Mouse (Mus musculus): ENCODE data around the gene Gcm1. TPM values are rescaled to one million over a fixed set of nuclear protein-coding genes. Genes with fewer than 3 reads are reported as not detected.

The Gcm1 gene
- not detected in 2 replicates for polyA plus RNA-seq (2015; fragmentation: Nextera tagmentation; extraction: Ambion mirVana)

DNA sequence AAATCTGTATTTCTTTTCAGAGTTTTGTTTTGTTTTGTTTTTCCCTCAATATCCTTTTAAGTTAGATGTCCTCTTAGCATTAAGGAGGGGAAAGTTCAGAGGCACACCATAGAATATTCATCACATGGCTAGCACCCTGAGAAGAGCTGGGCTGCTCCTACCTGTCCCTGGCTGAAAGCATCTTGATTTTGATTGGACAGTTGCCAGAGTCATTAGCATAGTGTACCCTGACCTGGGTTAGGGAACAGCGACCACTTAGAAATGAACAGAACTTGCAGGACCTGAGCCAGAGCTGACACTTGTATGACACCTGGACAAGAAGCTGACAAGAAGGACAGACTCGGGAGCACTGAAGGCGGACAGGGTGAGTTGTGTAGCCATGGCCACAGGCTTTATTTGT is at the start of gene Gcm1:
Gene Gcm1, plus strand, starts transcription at position 248 of the 400 bp plus-strand sequence.
- no peak within 1 kb of the TSS for H3K4me3 ChIP-seq (ENCODE audit: low read depth, low read length)
- DNase-seq, result no peak
- H3K4me2 ChIP-seq (ENCODE audit: low read depth, low read length), result no peak within 1 kb of the TSS
- H3K27ac ChIP-seq (ENCODE audit: low read depth), result no peak within 1 kb of the TSS
- no peaks in the 10 kb centered on the region for H3K36me3 ChIP-seq (replicated peaks; ENCODE audit: insufficient read depth, low read length)
- H3K27me3 ChIP-seq (ENCODE audit: insufficient read depth, low read length), result no peaks in the 10 kb centered on the region
- WGBS (ENCODE audit: insufficient replicate concordance), result 60% methylated on average over 3 of the region's 3 CpGs
- H3K9me3 ChIP-seq (ENCODE audit: low read length), result no peaks in the 10 kb centered on the region
- no peaks in the 10 kb centered on the region for H3K4me1 ChIP-seq (ENCODE audit: insufficient read depth)
- no peak for ATAC-seq
- H3K9ac ChIP-seq (replicated peaks), result no peak within 1 kb of the TSS
- TF ChIP-seq CTCF (IDR thresholded peaks at IDR 0.05; ENCODE audit: low read depth), result no peak
- TF ChIP-seq EP300 (IDR thresholded peaks at IDR 0.05; ENCODE audit: low read depth), result no peak

DNA sequence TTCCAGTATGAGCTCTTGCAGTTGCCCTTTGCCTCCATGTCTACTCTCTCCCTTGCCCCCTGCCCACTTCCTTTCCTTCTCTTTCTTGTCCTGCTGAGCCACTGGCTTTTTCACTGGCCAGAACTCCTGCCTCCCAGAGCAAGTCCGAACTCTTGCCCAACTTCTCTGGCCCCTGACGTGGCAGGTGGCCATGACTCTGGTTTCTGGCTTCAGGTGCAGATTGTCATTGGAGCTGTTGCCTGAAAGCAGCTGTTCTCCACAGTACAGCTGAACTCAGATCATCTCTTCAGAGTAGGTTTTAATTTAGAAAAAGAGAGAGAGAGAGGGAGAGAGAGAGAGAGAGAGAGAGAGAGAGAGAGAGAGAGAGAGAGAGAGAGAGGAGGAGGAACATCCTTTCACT is 48.4 kb upstream of the Gcm1 start:
- no peak overlapping the region for H3K9ac ChIP-seq (replicated peaks)
- ATAC-seq (no peak), DNase-seq (peak; percentile 23)
- H3K36me3 ChIP-seq (replicated peaks; ENCODE audit: insufficient read depth, low read length), result no peaks in the 10 kb centered on the region
- WGBS (ENCODE audit: insufficient replicate concordance), result 59% methylated on average over 2 of the region's 2 CpGs
- H3K27me3 ChIP-seq (ENCODE audit: insufficient read depth, low read length), result 0 out of 2 replicates have a peak, but pooled peaks cover 3% of the 10 kb centered on the region
- H3K9me3 ChIP-seq (ENCODE audit: low read length), result no peaks in the 10 kb centered on the region
- no peaks in the 10 kb centered on the region; the same call in 1 of the 2 replicates for H3K4me1 ChIP-seq (ENCODE audit: insufficient read depth)
- TF ChIP-seq EP300 (IDR thresholded peaks at IDR 0.05; ENCODE audit: low read depth), result no peak
- TF ChIP-seq CTCF (IDR thresholded peaks at IDR 0.05; ENCODE audit: low read depth), result no peak
- H3K27ac ChIP-seq (ENCODE audit: low read depth), result no peak overlapping the region
- H3K4me2 ChIP-seq (ENCODE audit: low read depth, low read length), result no peak overlapping the region
- H3K4me3 ChIP-seq (ENCODE audit: low read depth, low read length), result no peak overlapping the region

DNA sequence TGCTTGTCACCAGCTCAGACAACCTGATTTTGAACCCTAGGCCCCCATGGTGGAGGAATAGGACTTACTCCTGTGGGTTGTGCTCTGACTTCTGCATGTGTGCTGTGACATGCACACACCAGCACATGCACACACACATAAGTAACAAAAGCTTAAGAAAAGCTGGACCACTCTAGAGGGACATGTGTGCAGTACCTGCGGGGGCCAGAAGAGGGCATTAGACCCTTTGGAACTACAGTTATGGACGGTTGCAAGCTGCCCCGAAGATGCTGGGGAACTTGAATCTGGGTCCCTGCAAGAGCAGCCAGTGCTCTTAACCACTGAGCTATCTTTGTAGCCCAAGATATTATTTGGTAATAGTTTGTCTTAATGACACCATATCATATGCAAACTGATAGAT is 46.2 kb upstream of the Gcm1 start:
- Histone ChIP-seq H3K9ac (replicated peaks) (no peak overlapping the region), H3K9me3 (ENCODE audit: low read length) (no peaks in the 10 kb centered on the region), H3K4me1 (ENCODE audit: insufficient read depth) (no peaks in the 10 kb centered on the region; the same call in 1 of the 2 replicates), H3K4me3 (ENCODE audit: low read depth, low read length) (no peak overlapping the region), H3K27me3 (ENCODE audit: insufficient read depth, low read length) (0 out of 2 replicates have a peak, but pooled peaks cover 3% of the 10 kb centered on the region), H3K4me2 (ENCODE audit: low read depth, low read length) (no peak overlapping the region), H3K36me3 (replicated peaks; ENCODE audit: insufficient read depth, low read length) (no peaks in the 10 kb centered on the region), H3K27ac (ENCODE audit: low read depth) (no peak overlapping the region)
- ATAC-seq, result no peak
- 39% methylated on average over 3 of the region's 3 CpGs for WGBS (ENCODE audit: insufficient replicate concordance)
- TF ChIP-seq CTCF (IDR thresholded peaks at IDR 0.05; ENCODE audit: low read depth) (peak; percentile 78), EP300 (IDR thresholded peaks at IDR 0.05; ENCODE audit: low read depth) (no peak)
- peak; percentile 68 for DNase-seq

DNA sequence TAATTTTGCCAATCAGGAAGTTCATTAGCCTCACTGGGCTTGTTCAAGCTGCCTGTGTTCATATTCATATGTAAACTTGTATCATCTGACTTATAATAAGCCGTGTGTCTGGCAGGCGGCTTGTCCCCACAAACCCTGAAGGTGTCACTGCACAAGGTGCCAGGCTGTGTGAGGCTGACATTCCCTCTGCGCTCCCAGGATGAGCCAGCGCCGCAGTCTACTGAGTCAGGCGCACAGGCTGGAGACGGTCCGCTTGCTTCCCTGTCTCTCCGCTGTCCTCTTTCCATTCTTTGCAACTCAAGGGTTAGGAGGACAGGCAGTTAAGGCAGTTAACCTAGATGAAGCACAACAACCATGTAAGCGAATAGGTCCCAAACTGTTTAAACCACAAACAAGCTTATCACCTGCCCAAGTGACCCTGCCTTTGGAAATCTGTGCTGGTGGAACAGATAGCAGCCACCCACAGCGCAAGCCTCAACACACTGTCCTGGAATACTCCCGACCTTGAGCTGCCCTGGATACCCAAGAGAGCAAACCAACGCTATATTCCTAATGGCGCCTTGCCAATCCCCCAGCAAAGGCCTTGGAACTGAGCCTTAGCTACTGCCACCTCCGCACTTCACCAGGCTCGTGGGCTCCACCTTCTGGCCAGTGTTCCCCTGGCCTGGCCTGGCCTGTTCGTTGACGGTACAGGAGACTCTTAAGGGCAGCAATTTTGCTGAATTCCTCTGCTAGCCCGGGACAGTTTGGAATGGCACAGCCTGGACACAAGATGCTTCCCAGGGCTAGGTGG is 45.3 kb upstream of the Gcm1 start:
- Histone ChIP-seq H3K4me1 (ENCODE audit: insufficient read depth) (no peaks in the 10 kb centered on the region; the same call in 1 of the 2 replicates), H3K27me3 (ENCODE audit: insufficient read depth, low read length) (0 out of 2 replicates have a peak, but pooled peaks cover 3% of the 10 kb centered on the region), H3K9me3 (ENCODE audit: low read length) (no peaks in the 10 kb centered on the region), H3K36me3 (replicated peaks; ENCODE audit: insufficient read depth, low read length) (no peaks in the 10 kb centered on the region), H3K9ac (replicated peaks) (no peak overlapping the region), H3K27ac (ENCODE audit: low read depth) (peak overlapping the region; percentile 4; the same call in 1 of the 2 replicates), H3K4me2 (ENCODE audit: low read depth, low read length) (no peak overlapping the region), H3K4me3 (ENCODE audit: low read depth, low read length) (no peak overlapping the region)
- peak; percentile 86 for ATAC-seq
- peak; percentile 88 for DNase-seq
- 45% methylated on average over 19 of the region's 19 CpGs for WGBS (ENCODE audit: insufficient replicate concordance)
- TF ChIP-seq EP300 (IDR thresholded peaks at IDR 0.05; ENCODE audit: low read depth), result no peak
- TF ChIP-seq CTCF (IDR thresholded peaks at IDR 0.05; ENCODE audit: low read depth), result peak; percentile 96

DNA sequence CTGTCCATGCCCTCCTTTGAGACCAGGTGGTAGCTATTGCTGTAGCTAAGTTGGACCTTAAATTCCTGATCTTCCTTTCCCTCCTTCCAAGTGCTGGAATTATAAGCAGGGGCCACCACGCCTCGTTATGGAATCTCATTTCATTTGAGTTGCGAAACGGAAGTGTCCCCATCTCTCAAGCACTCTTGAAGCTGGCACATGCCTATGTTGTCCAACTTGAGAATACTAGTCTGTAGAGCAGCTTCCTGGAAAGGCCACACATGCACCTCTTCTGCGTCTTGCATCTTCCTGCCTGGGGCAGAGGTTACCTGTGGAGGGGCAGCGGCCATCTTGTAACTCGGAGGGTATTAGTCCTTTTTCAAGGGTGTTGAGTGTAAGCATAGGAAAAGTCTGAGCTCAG is 42.3 kb upstream of the Gcm1 start:
- H3K4me3 ChIP-seq (ENCODE audit: low read depth, low read length), result no peak overlapping the region
- no peak for DNase-seq
- H3K27ac ChIP-seq (ENCODE audit: low read depth), result no peak overlapping the region
- no peaks in the 10 kb centered on the region for H3K27me3 ChIP-seq (ENCODE audit: insufficient read depth, low read length)
- H3K4me1 ChIP-seq (ENCODE audit: insufficient read depth), result no peaks in the 10 kb centered on the region; the same call in 1 of the 2 replicates
- H3K4me2 ChIP-seq (ENCODE audit: low read depth, low read length), result no peak overlapping the region
- ATAC-seq, result no peak
- TF ChIP-seq EP300 (IDR thresholded peaks at IDR 0.05; ENCODE audit: low read depth) (no peak), CTCF (IDR thresholded peaks at IDR 0.05; ENCODE audit: low read depth) (no peak)
- 82% methylated on average over 7 of the region's 7 CpGs for WGBS (ENCODE audit: insufficient replicate concordance)
- no peak overlapping the region for H3K9ac ChIP-seq (replicated peaks)
- H3K36me3 ChIP-seq (replicated peaks; ENCODE audit: insufficient read depth, low read length), result no peaks in the 10 kb centered on the region
- H3K9me3 ChIP-seq (ENCODE audit: low read length), result no peaks in the 10 kb centered on the region

DNA sequence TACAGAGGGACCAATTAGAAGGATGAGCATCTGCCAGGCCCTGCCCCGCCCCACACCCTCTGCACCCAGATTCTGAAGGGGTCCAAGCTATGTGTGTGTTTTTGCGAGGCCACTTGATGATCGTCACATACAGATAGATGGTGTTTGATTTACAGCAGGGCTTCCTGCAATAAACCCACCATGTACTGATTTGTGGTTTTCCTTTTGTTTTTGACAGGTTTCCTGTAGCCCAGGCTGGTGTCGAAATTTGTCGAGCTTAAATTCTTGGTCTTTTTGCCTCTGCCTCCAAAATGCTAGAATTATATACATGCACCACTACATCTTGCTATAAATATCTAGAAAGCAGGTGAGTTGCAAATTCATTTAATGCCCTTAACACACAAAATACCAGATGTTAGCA is 41.5 kb upstream of the Gcm1 start:
- no peak overlapping the region for H3K27ac ChIP-seq (ENCODE audit: low read depth)
- no peaks in the 10 kb centered on the region for H3K36me3 ChIP-seq (replicated peaks; ENCODE audit: insufficient read depth, low read length)
- H3K9me3 ChIP-seq (ENCODE audit: low read length), result no peaks in the 10 kb centered on the region
- WGBS (ENCODE audit: insufficient replicate concordance), result 35% methylated on average over 5 of the region's 5 CpGs
- DNase-seq (no peak), ATAC-seq (no peak)
- no peak overlapping the region for H3K4me3 ChIP-seq (ENCODE audit: low read depth, low read length)
- H3K4me1 ChIP-seq (ENCODE audit: insufficient read depth), result no peaks in the 10 kb centered on the region; the same call in 1 of the 2 replicates
- TF ChIP-seq CTCF (IDR thresholded peaks at IDR 0.05; ENCODE audit: low read depth) (no peak), EP300 (IDR thresholded peaks at IDR 0.05; ENCODE audit: low read depth) (no peak)
- no peak overlapping the region for H3K4me2 ChIP-seq (ENCODE audit: low read depth, low read length)
- no peaks in the 10 kb centered on the region for H3K27me3 ChIP-seq (ENCODE audit: insufficient read depth, low read length)
- no peak overlapping the region for H3K9ac ChIP-seq (replicated peaks)
